Mouse (Mus musculus) testis, adult 2 months (tissue): ENCODE measurements at regions not wholly inside any gene's neighbourhood (a gene's known extent, or its start where the extent isn't known, plus 50 kb on each side); places are given as distances from the start of the nearest gene placed in this dataset.

ENCODE experiments used
- H3K27ac ChIP-seq: fragments of 200-500 bp; 2 replicates; pipeline ENCODE4 v1.5.1; 2012; ENCODE audit warnings: low read depth, low read length; ENCODE audit not compliant: control insufficient read depth, insufficient read depth
- H3K27me3 ChIP-seq: fragments of 200-500 bp; 2 replicates; pipeline ENCODE4 v1.6.1; 2012; ENCODE audit warnings: mild to moderate bottlenecking, low read length, moderate library complexity; ENCODE audit not compliant: control insufficient read depth, insufficient read depth
- H3K36me3 ChIP-seq: fragments of 200-500 bp; 2 replicates; pipeline ENCODE4 v1.6.1; 2012; ENCODE audit warnings: mild to moderate bottlenecking, low read length; ENCODE audit not compliant: control insufficient read depth, insufficient read depth
- H3K4me1 ChIP-seq: fragments of 200-500 bp; 2 replicates; pipeline ENCODE4 v1.6.1; 2012; ENCODE audit warnings: low read length; ENCODE audit not compliant: control insufficient read depth, insufficient read depth
- H3K4me3 ChIP-seq: fragments of 200-500 bp; 2 replicates; pipeline ENCODE4 v1.5.1; 2012; ENCODE audit warnings: low read depth, mild to moderate bottlenecking, low read length, moderate library complexity, mixed read lengths; ENCODE audit not compliant: control insufficient read depth
- CTCF ChIP-seq: fragments of 200-500 bp; IDR thresholded peaks from 2 replicates; pipeline ENCODE4 v1.5.1; 2012; ENCODE audit warnings: low read depth, mild to moderate bottlenecking, inconsistent platforms, low read length, moderate library complexity; ENCODE audit not compliant: control insufficient read depth, insufficient read depth, insufficient replicate concordance
- POLR2A ChIP-seq: fragments of 200-500 bp; IDR thresholded peaks from 2 replicates; pipeline ENCODE4 v1.6.1; 2012; ENCODE audit warnings: low read depth, mild to moderate bottlenecking, inconsistent platforms, low read length, moderate library complexity; ENCODE audit not compliant: control insufficient read depth

DNA sequence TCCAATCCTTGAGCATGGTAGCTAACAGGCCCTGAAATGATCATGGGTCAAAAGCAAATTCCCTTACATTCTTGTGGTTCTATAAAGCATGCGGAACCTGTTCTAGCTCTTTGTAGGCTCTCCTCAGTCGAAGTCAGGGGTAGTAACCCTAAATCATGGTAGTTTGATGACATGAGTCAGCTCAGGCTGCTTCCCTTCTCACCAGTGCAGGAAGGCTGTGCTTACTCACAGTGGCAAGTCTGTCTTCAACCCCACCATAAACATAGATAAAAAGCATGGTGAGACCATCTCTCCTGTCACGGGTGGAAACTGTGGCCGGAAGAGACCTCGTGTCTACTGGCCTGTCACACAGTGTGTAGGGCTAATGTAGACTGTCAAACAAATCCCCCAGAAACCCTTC is 476.6 kb upstream of the Gm19410 start:
- Histone ChIP-seq H3K4me3 (no peak overlapping the region), H3K27ac (no peak overlapping the region), H3K4me1 (no peaks in the 10 kb centered on the region), H3K36me3 (no peaks in the 10 kb centered on the region), H3K27me3 (no peaks in the 10 kb centered on the region)
- TF ChIP-seq CTCF (no peak), POLR2A (no peak)

GRCm38 (mm10) chr8:35289967-35290366 is 475.6 kb upstream of the Gm19410 start:
- Histone ChIP-seq H3K36me3 (no peaks in the 10 kb centered on the region), H3K27me3 (no peaks in the 10 kb centered on the region), H3K27ac (no peak overlapping the region), H3K4me3 (no peak overlapping the region), H3K4me1 (no peaks in the 10 kb centered on the region)
- no peak for TF ChIP-seq POLR2A

DNA sequence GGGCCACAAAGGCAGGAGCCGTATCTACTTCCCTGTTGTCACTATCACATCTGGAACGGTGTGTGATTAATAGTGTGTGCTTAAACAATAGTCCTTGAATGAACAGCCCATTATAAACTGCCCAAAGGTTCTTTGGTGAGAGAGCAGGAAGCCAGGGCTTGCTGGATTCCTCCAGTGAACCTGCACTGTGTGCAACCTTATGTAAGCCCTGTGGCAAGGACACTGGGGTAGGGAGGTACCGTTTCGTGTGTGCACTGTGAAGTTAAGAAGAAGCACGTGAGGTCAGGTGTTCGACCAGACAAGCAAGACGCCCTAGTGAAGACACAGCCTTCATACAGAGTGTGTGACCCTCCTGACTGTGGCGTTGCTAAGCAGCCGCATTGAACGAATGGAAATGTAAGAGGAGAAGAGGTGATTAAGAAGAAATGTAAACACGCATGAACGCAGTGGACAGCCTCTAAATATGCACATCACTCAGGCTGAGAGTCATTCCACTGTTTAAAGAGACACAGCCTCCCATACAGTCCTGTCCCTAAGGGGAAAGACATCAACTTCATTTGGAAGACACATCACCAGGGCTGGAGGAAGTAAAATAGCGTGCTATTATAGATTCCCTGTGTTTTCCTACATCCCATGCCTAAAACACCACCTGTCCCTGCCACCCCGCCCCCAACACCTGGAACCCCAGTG is 472.0 kb upstream of the Gm19410 start:
- no peak overlapping the region for H3K27ac ChIP-seq
- H3K4me1 ChIP-seq = no peaks in the 10 kb centered on the region
- TF ChIP-seq CTCF (no peak), POLR2A (no peak)
- H3K4me3 ChIP-seq = no peak overlapping the region
- H3K36me3 ChIP-seq = no peaks in the 10 kb centered on the region
- no peaks in the 10 kb centered on the region for H3K27me3 ChIP-seq

DNA sequence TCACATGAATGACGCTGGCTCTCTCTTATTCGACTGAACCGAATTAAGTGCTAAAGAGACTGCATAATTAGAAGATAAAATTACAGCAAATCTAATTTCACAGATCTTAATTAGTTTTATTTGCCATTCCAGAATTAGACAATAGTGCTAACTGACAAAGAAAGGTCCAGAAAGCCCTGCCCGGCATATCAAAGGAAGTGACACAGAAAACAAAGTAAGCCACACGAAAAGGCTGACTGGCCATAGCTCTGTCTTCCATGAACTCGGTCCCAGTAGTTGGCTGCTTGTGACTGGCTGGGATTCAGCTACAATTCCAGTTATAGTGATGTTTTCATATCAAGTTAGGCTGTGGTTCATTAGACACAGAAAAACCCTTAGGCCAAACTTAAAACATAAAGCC is 468.7 kb upstream of the Gm19410 start:
- Histone ChIP-seq H3K27me3 (no peaks in the 10 kb centered on the region), H3K4me1 (no peaks in the 10 kb centered on the region), H3K4me3 (no peak overlapping the region), H3K36me3 (no peaks in the 10 kb centered on the region), H3K27ac (no peak overlapping the region)
- no peak for TF ChIP-seq POLR2A
- TF ChIP-seq CTCF = no peak

GRCm38 (mm10) chr8:35299088-35299487 is 466.5 kb upstream of the Gm19410 start:
- no peaks in the 10 kb centered on the region for H3K27me3 ChIP-seq
- no peaks in the 10 kb centered on the region for H3K36me3 ChIP-seq
- TF ChIP-seq POLR2A (no peak), CTCF (no peak)
- H3K27ac ChIP-seq = no peak overlapping the region
- no peaks in the 10 kb centered on the region for H3K4me1 ChIP-seq
- H3K4me3 ChIP-seq = no peak overlapping the region

DNA sequence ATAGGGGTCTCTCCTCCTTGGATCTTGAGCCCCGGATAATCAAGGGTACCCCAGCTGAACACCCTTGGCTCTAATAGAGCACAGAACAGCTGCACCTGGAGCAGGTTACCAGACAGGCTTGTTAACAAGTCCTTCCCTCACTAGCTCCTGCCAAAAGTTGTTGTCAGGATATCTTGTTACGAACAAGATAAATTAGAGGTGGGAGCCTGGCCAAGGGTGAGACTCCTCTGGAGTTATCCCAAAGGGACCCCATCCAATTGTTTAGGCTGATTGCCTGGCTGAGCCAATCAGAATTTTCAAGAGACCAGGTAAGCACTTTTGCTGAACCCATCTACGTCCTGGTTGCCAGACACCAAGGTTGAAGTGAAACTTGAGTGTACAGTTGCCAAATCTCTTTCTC is 465.2 kb upstream of the Gm19410 start:
- Histone ChIP-seq H3K4me1 (no peaks in the 10 kb centered on the region), H3K27me3 (no peaks in the 10 kb centered on the region), H3K27ac (no peak overlapping the region), H3K4me3 (no peak overlapping the region), H3K36me3 (no peaks in the 10 kb centered on the region)
- TF ChIP-seq CTCF (no peak), POLR2A (no peak)

- Histone ChIP-seq H3K27ac (no peak overlapping the region), H3K4me1 (no peaks in the 10 kb centered on the region), H3K4me3 (no peak overlapping the region), H3K36me3 (no peaks in the 10 kb centered on the region), H3K27me3 (no peaks in the 10 kb centered on the region)
- TF ChIP-seq CTCF = no peak
- TF ChIP-seq POLR2A = no peak
Measured at GRCm38 (mm10) chr8:35300881-35301521, 464.6 kb upstream of the Gm19410 start.
